Mouse (Mus musculus) 3134 (cell line): Measurements from ENCODE around the gene Slc17a2.
A peak's percentile ranks its signal among the peaks of the same experiment; 100 is the strongest.
"Not testable (repeated sequence)": the region's sequence is repeated elsewhere in the genome, so short reads cannot be mapped to it uniquely, and the experiment has no call there.

ENCODE experiments used
- DNase-seq: peaks from one replicate; pipeline ENCODE4 v3.0.0-alpha.2; 2011; ENCODE audit warnings: low spot score; ENCODE audit not compliant: insufficient read length; ENCODE audit errors: extremely low read depth

The Slc17a2 gene

DNA sequence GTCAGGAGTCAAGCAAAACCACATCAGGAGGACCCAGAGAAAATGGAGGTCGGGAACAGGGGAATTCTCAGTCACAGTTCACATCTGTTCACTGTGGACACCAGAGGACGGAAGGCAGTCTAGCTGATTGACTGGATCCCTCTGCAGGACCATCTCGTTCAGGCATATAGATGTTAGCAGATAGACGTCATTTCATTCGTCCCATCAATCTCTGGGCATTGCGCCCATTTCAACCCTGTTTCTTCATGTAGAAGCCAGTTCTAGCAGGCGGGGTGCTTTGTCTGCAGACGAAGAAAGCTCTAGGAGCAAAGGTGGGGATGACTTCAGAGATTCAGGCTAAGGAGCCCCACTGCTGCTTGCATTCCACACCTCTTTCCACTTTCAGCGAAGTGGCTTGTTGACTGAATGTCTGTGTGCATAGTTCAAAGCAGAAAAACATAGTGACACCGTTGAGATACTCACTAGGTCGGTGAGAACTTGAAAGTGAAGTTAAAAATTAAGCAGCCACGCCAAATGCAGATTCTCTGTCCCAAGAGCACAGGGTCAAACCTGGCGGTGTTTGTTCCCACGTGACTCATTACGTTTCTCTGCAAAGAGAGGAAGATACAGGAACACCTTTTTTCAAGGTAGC, at the start of gene Slc17a2:
Slc17a2 (plus strand) TSS at position 572 of the 631 bp plus-strand sequence.
- no peak for DNase-seq

DNA sequence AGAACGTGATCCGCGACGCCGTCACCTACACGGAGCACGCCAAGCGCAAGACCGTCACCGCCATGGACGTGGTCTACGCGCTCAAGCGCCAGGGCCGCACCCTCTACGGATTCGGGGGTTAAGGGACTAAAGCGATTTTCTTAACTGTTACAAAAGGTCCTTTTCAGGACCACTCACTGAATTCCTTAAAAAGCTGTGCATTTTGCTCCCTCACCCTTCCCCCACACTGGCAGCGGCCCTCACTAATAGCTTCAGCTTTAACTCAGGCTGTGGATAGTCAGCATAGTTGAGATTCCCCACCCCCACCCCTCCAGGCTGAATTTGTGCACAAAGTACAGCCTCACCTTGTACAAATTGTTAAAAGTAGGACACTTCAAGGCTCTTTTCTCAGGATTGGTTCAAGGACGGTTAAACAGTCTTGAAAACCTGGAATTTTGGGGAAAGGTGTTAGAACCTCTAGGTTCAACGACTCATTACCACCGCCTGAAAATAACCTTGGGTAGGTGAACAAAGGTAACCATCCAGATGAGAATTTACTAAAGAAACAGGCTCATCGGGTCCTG, 49.5 kb upstream of the Slc17a2 start:
- DNase-seq = peak; percentile 91

DNA sequence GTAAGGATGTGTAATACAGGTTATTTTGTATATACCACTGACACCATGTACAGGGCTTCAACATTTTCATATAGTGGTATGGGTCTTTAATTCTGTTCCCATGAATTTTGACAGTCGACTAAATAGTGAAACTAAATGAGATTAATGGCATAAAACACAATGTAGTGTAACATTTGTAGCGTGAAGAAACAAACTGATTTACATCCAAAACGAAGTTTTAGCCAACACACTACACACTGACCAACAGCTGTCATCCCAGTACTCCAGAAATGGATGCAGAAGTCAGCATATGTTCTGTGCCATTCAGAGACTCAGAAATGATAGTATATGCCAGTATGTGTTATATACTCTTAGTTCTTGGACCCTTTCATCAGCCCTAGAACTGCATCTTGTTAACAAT, 48.9 kb upstream of the Slc17a2 start:
- DNase-seq = no peak

DNA sequence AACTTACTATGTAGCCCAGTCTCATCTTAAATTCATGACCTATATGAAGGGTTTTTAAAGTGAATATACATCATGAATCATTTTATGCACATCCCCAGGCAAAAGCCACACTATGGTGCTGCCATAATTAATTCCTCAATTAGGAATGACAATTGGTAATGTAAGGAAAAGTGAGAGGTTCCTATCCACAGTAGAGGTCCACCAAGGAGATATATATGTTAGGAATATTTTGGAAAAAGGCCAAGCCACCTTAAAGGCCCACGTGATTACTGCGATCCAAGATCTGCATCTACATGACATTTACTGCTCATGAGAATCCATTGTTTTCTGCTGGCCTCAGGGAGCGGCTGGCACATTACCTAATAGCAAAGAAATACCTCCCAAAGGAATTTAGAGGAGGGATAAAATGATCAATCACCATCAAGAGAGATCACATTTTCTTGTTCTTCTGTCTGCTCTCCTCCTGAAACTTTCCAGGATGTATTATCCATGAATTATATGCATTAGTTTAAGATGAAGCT, 47.5 kb upstream of the Slc17a2 start:
- no peak for DNase-seq

DNA sequence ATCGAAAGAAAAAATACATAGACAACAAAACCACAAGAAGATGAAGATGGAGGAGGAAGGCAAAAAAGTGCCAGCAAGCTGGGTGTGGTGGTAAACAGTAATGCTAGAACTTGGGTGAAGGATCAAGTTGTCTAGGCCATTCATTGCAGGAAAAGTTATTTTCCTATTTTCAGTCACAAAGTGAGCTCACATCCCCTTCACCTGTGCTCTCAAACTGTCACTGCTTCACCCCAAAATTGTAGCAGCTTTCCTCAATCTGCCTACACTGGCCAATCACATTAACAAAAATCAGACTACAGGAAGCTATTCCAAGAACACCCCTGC, 46.9 kb upstream of the Slc17a2 start:
- DNase-seq = peak; percentile 20

DNA sequence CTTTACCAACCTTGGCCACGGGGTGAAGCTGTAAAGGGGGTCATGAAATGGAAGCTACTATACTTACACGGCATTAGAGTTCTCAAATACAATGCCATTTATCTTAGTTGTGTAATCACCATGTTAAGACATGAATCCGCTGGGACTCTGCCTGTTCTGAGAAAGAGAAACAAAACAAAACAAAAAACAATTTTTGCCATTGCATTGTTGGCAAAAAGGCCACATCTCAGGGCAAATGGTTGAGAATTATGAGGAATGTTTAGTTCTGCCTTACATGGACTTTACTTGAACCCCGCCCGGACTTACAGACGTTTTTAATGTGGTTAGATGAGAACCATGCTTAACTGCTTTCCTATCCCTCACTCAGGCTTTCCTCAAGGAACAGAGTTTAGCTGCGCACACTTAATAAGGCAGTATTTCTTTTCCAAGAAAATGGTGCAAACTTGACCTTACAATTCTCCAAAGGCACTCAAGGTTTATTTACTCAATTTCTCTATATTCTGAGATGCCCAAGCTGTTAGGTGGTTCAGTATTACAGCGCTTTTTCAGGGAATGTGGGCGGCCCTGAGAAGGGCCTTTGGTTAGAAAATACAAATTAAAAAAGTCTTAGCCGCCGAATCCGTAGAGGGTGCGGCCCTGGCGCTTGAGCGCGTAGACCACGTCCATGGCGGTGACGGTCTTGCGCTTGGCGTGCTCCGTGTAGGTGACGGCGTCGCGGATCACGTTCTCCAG, 46.4 kb upstream of the Slc17a2 start:
- peak; percentile 70 for DNase-seq

DNA sequence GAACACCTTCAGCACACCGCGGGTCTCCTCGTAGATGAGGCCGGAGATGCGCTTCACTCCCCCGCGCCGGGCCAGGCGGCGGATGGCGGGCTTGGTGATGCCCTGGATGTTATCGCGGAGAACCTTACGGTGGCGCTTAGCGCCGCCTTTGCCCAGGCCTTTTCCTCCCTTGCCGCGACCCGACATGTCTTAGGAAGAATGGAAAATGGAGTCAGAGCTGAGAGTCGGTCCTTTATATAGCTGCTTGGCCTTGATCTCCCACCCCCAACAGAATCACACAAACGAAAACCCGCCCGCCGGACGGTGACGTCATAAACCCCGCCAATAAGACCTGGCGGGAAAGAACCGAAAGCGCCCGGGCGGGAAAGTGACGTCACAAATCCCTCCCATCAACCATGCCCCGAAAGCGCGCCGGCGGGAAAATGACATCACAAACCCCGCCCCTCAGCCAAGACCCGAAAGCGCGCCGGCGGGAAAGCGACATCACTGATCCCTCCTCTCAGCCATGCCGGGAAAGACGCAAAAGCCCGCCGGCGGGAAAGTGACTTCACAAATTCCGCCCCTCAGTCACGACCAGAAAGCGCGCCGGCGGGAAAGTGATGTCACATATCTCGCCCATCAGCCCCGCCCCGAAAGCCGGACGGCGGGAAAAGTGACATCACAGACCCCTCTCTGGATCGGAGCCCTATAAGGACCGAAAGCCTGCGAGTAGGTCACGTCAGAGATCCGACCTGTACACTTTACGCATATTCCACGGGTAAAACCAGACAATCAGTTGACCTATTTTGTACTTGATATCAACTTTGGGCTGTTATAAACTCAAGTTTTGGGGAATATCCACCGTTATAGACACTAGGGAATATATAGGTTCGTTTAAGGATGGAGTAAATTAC, 45.6 kb upstream of the Slc17a2 start, which contains the start of gene Hist1h4a:
Hist1h4a (minus strand) TSS at position 259 of the 893 bp plus-strand sequence.
- peak; percentile 97 for DNase-seq

DNA sequence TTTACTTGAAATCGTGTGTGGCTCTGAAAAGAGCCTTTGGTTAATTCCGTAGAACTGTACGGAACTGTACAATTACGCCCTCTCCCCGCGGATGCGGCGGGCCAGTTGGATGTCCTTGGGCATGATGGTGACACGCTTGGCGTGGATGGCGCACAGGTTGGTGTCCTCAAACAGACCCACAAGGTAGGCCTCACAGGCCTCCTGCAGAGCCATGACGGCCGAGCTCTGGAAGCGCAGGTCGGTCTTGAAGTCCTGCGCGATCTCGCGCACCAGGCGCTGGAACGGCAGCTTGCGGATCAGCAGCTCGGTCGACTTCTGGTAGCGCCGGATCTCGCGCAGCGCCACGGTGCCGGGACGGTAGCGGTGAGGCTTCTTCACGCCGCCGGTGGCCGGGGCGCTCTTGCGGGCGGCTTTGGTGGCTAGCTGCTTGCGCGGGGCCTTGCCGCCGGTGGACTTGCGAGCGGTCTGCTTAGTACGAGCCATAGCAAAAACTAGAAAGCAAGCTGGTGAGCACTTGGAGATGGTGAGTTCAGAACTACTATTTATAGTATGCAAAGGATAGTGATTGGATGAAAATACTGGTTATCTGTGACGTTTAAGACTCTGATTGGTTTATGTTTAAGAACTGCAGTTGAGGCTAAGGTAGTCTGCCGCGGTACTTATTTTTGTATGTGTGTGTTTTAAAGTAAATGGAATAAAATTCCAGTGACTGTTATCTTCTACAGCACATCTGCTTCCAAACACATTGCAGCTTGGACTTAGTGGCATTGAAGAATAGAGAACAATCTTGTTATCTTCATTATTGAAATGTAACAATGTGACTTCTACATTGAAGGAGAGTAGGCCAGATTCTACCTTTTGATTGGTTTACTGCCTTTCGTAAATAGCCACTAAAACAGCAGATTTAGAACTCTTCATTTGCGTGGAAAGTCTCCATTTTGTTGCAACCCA, 44.6 kb upstream of the Slc17a2 start, which contains the start of gene Hist1h3a:
Hist1h3a (minus strand) TSS at position 516 of the 951 bp plus-strand sequence.
- DNase-seq = peak; percentile 87

DNA sequence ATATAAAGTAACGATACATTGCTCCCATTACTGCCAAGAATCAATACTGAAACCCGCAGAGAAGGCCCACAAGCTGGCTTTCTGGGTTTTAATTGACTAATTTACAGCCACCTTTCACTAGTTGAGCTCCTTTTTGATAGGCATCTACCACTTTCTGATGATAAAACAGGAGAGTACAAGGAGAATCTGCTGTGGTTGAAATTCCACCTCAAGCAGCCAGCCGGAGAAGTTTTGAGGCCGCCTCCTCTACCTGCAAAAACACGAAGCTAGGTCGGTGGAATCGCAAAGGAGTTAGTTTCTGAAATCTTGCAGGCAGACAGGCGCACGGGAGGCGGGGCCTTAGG, 43.6 kb upstream of the Slc17a2 start:
- DNase-seq = no peak

DNA sequence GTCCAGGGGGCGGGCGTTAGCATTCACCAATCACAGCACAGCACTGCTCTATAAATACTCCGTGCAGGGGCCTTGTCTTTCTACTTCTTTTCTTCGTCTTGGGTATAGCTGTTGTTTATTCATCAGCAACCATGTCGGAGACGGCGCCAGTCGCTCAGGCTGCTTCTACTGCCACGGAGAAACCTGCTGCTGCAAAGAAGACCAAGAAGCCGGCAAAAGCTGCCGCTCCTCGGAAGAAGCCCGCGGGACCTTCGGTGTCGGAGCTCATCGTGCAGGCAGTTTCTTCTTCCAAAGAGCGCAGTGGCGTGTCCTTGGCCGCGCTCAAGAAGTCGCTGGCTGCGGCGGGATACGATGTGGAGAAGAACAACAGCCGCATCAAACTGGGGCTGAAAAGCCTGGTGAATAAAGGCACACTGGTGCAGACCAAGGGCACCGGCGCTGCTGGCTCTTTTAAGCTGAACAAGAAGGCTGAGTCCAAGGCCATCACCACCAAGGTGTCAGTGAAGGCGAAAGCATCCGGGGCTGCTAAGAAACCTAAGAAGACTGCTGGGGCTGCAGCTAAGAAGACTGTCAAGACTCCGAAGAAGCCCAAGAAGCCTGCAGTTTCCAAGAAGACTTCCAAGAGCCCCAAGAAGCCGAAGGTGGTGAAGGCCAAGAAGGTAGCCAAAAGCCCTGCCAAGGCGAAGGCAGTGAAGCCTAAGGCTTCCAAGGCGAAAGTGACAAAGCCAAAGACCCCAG, 43.0 kb upstream of the Slc17a2 start, which contains the start of gene Hist1h1a:
Hist1h1a (plus strand) TSS at position 81 of the 738 bp plus-strand sequence.
- DNase-seq = peak; percentile 90

DNA sequence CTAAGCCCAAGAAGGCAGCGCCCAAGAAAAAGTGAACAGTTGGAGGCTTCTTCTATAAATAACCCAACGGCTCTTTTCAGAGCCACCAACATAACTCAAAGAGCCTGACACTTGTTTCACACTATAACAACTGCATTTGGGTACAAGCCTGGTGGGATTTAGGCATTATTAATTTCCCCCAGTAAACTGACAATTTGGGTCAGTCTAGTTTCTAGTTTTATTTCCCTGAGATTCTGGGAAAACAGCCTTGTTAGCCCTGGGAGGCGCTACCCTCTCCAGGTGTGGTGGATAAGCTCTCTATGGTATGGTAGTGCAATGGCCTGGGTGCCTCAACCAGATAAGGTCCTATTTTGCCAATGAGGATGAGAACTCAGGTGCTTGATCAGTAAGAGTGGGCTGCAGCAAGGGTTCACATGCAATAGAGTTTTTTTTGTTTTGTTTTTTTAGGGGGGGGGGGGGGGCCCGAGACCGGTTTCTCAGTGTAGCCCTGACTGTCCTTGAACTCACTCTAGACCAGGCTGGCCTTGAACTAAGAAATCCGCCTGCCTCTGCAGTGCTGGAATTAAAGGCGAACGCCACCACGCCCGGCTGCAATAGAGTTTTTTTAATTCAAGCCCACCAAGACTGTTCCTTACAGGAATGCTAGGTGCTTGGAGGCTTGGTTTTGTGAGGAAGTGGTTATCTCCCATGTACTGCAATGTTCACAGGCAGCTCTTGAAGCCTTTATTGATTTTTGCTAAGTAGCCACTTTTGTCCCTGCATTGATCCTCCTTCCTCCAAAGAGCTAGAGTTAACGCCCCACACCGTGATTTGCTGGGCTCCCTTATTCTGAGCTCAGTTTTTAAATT, 42.2 kb upstream of the Slc17a2 start:
- DNase-seq = peak; percentile 39

DNA sequence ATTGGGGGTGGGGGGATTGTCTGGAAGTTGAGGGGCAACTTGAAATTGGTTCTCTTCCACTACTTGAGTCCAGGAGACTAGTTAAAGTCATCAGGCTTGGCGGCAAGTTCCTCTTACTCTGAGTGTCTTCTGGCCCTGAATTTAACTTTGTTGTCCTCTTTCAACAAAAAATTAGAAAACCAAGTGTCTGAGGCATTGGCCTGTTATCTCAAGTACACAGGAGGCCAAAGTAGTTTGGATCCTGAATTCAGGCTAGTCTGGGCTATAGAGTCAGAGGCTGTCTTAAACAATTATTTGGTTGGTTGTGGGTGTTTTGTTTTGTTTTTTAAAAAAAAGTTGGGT, 41.6 kb upstream of the Slc17a2 start:
- no peak for DNase-seq

DNA sequence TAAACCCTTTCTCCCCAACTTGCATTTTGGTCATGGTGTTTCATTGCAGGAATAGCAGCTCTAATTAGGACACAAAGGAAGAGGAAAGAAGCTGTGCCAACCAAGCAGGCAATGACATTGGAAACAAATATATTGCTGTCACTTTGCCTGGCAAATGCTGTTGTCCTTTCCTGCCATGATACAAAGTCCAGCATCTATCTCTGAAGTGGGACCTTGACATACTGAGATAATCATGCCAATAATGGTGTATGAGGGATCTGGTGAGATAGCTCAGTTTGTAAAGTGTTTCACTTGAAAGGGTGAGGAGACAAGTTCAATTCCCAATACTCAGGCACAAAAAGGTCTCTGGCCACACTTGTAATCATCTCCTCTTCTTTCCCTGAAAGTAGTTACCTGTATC, 40.0 kb upstream of the Slc17a2 start:
- DNase-seq = no peak

DNA sequence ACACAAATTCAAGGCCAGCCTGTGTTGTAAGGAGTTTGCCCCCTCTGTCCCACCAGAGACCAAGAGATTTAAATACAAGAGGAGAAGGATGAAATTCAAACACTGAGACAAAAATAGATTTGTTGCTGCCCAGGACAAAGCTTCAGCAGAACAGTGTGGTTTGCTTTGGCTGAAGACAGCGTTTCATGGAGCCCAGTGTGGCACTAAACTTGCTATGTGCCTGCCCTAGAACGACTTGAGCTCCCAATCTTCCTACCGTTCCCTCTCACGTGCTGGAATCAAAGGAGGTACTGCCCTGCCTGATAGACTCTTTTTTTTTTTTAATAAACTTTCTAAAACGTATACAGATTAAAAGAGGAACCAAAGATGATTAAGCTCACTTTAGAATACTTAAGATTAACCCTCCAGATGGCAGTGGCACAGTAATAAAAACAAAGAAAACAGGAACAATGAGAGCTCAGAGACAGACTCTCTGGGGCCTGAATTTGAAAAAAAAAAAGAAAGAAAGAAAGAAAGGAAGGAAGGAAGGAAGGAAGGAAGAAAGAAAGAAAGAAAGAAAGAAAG, 37.9 kb upstream of the Slc17a2 start:
- no peak for DNase-seq

DNA sequence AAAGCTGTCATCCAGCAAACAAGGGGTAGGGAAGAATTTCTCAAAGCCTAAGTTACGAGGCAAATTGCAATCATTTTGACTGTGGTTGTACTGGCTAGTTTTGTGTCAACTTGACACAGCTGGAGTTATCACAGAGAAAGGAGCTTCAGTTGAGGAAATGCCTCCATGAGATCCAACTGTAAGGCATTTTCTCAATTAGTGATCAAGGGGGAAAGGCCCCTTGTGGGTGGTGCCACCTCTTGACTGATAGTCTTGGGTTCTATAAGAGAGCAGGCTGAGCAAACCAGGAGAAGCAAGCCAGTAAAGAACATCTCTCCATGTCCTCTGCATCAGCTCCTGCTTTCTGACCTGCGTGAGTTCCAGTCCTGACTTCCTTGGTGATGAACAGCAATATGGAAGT, 37.2 kb upstream of the Slc17a2 start, which contains the start of gene Trim38:
Trim38 (plus strand) TSS at position 301 of the 400 bp plus-strand sequence.
- not testable (repeated sequence) for DNase-seq

DNA sequence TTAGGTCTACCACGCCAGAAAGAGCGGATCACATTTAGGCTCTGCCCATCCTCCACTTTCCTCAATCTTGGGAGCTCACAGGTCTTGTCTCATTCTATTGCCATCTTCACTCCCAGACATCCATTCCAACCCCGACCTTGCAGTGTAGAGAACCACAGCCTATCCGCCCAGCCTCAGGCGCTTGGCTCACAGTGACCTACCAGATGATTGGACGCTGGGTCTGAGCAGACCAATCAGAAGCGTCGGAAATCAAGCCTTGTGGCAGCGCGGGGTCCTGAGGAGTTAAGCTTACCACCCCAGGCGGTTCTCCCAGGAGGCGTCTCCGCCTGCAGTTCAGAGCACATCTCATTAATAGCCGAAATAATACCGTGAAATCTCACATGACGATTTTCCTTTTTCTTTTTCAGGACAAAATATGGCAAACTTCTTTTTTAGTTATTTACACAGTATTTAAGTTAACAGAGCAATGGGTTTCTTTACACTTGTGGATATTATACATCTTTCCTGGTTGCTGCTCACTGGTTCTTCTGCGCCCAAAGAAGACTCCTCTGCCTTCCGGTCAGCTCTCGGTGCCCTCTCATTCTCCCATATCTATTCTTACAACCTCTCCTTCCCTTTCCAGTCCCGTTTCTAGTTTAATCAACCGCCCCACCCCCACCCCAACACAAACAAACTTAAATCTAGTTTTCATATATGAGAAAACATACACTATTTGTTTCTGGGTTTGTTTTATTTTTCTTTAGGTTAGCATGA, 34.1 kb upstream of the Slc17a2 start:
- no peak for DNase-seq

DNA sequence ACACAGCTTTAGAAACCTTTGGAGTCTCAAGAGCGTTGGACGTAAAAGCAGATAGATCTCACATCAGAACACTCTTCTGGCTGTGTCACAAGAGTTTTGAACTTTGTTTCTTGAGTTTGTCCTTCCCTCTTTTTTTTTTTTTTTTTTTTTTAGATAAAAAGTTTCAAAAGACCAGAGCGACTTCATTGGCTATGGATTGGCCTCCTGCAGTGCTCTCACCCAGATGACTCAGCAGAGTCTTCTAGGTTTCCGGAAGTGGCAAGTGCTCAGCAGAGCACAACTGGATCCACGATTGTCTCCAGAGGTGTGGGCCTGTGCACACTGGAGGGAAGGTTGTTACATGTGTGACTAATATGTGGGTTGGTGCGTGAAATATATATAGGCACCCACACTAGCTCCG, 28.5 kb upstream of the Slc17a2 start:
- DNase-seq = no peak
